Mouse (Mus musculus): Measurements from ENCODE around the gene Kcnd1. TPM values are rescaled to one million over a fixed set of nuclear protein-coding genes. Genes with fewer than 3 reads are reported as not detected.

The Kcnd1 gene
- 5.8 and 6.5 TPM in 2 replicates for polyA plus RNA-seq (2012; rRNA removed)

DNA sequence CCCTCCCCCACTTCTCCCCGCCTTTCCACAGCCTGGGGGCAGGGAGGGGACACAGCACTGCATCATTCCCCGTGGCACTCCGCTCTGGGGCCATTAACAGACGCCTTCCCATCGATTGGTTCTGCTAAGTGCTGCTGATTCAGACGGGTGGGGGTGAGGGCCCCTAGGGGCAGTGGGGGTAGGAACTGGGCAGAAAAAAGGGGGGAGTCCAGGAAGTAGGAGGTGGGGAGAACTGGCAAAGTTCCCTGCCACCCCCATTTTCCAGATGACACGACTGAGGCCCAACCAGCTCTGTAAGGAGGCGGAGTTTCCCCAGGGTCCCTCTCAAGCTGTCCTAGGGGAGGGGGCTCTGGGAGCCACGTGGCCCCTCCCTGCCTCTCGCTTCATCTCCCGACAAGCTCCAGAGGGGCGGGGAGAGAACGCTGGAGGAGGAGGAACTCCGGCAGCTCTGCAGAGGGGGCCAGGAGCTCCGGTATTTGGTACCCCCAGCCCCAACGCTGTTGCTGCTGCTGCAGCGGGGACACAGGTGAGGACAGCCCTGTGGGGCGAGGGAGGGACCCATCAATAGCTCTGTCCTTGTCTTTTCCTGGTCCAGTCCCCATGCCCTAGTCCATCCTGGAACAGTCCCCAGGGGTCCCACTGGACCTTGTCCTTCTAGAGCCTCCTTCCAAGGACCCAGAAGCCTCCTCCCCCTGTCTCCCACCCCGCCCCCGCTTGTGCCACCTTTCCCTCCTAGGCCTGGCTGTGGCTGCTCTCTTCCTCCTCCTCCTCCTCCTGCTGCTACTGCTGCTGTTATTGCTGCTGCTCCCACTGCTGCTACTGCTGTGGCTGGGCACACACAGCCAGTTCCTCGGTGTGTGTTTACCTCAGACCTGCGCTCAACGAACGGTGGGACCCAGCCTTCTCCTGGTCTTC is at the start of gene Kcnd1:
TSS of gene Kcnd1 (plus strand) at position 425 of the 915 bp plus-strand sequence.

DNA sequence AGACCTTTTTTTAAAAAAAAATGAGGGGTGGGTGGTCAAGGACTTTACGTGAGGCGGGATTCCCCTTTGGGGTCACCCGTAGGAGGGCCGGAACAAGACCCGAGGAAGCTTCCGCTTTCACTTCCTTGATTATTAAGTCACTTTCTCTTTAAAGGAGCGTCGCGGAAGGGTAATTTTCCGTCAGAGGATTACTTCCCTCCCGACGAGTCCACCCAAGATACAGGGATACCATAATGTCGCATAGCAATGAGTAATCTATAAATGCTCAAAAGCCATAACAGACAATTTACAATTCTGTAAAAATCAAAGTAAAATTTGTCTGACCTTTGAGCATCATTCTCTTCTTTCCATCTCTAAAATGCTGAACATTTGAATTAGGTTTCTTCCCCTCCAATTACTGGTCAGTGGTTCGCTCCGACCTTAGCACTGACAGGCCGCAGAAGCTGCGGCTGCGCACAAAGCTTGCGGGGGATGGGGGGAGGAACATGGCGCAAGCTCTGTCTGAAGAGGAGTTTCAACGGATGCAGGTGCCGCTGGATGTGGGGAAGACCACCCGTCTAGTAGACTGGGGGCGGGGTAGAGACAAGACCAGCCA is 32.5 kb upstream of the Kcnd1 start, which contains the start of gene Gripap1:
TSS of gene Gripap1 (plus strand) at position 224 of the 595 bp plus-strand sequence.

DNA sequence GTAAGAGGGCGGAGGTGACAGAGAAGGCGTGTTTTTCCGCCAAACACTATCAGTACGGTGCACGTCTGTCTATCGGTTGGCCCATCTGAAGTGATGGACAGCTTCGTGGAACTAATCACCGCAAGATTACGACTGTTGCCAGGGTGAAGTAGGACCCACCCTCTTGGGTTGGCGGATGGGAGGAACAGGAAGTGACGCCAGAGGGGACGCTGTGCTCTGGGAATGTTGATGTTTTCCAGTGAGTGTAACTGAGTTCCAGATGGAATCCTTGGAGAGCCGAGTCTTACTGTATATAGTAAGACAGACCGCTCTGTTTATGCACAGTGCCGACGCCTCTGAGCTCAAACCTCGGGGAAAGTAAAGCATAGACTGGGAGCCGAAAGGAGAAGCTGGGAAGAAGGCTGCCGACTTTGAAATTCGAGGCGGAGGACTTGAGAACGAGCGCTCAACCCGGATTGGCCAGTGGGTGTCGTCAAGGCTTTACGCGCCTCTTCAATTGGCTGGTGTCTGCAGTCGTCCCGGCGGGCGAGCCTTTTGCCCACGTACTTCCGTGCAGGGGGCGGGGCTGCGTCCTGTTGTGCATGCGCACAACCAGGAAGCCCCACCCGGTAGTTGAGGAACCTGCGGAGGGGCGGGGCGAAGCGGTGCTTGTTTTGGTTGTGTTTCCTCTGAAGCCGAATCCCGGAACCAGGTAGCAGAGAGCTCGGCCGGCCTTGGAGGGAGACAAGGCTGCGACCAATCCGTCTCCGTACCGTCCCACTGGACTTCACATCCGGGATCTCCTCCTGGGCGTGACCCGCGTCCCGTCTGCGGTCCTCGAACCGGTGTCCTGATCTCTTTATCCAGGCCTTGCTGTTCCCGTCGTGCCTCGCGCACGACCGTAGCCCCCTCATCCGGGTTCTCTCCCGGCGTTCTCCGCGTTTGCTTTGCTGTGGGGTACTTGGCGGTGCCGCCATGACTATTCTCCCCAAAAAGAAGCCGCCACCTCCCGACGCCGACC is 19.4 kb downstream of the Kcnd1 start, which contains the start of gene Otud5:
TSS of gene Otud5 (plus strand) at position 202 of the 1,000 bp plus-strand sequence.

GRCm38 (mm10) chrX:7878007-7878419 is 55.9 kb downstream of the Kcnd1 start, which contains the start of gene Pim2:
Gene Pim2, plus strand, starts transcription at chrX:7878262.

DNA sequence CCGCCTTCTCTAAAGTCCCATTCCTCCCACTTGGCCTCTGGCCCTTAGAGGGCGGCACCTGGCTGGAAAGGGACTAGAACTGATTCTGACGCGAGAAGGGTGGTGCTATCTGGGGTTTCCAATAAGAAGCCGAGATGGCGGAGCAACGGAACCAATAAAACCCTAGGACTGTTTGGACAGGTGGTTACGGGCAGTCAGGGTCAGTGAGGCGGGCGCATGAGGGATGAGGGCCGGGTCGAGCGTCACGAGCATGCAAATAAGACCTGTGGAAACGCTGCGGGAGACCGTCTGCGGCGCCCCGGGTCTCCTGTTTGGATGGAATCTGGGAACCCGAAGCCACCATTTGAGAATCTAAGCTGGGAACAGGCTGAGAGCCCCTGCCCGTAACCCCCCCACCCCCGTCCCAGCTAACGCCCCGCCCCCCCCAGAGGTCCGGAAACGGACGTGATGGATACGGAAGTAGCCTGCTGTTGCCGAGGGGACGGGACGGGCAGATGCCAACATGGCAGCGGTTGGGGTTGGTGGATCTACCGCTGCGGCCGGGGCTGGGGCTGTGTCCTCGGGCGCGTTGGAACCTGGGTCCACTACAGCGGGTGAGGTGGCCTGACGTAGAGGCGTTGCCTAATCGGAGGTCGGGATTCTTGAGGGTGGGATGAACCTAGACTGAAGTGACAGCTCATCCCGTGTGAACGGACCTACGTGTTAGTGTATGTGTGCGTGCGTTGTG is 61.9 kb downstream of the Kcnd1 start, which contains the start of gene Slc35a2:
TSS of gene Slc35a2 (plus strand) at position 188 of the 727 bp plus-strand sequence.

Other genes with a start within 250 kb of the Kcnd1 start
- 0.03 and 0.13 TPM in 2 replicates for gene Foxp3, start 248.6 kb upstream of the Kcnd1 start, polyA plus RNA-seq (2012; rRNA removed)
- gene Ppp1r3f, start 248.0 kb upstream of the Kcnd1 start, polyA plus RNA-seq (2012; rRNA removed), result 10.0 and 10.6 TPM in 2 replicates
- gene Ccdc22, start 216.8 kb upstream of the Kcnd1 start, polyA plus RNA-seq (2012; rRNA removed), result 30.5 and 31.7 TPM in 2 replicates
- 0.22 and 0.35 TPM in 2 replicates for gene Cacna1f, start 215.2 kb upstream of the Kcnd1 start, polyA plus RNA-seq (2012; rRNA removed)
- 300 and 326 TPM in 2 replicates for gene Syp, start 183.8 kb upstream of the Kcnd1 start, polyA plus RNA-seq (2012; rRNA removed)
- 2.3 and 2.6 TPM in 2 replicates for gene Prickle3, start 165.0 kb upstream of the Kcnd1 start, polyA plus RNA-seq (2012; rRNA removed)
- gene Plp2, start 150.9 kb upstream of the Kcnd1 start, polyA plus RNA-seq (2012; rRNA removed), result 32.6 and 38.3 TPM in 2 replicates
- 0.31 and 0.51 TPM in 2 replicates for gene Magix, start 141.0 kb upstream of the Kcnd1 start, polyA plus RNA-seq (2012; rRNA removed)
- 30.8 and 32.1 TPM in 2 replicates for gene Gpkow, start 125.2 kb upstream of the Kcnd1 start, polyA plus RNA-seq (2012; rRNA removed)
- 43.1 and 49.2 TPM in 2 replicates for gene Wdr45, start 108.0 kb upstream of the Kcnd1 start, polyA plus RNA-seq (2012; rRNA removed)
- 0.35 and 0.49 TPM in 2 replicates for gene Gm45208, start 100.0 kb upstream of the Kcnd1 start, polyA plus RNA-seq (2012; rRNA removed)
- gene Praf2, start 93.8 kb upstream of the Kcnd1 start, polyA plus RNA-seq (2012; rRNA removed), result 110 and 112 TPM in 2 replicates
- gene Ccdc120, start 71.4 kb upstream of the Kcnd1 start, polyA plus RNA-seq (2012; rRNA removed), result 75.3 and 82.4 TPM in 2 replicates
- gene Tfe3, start 59.7 kb upstream of the Kcnd1 start, polyA plus RNA-seq (2012; rRNA removed), result 10.8 and 12.2 TPM in 2 replicates
- gene Gripap1, start 32.5 kb upstream of the Kcnd1 start, polyA plus RNA-seq (2012; rRNA removed), result 82.2 and 88.5 TPM in 2 replicates
- gene Otud5, start 19.1 kb downstream of the Kcnd1 start, polyA plus RNA-seq (2012; rRNA removed), result 37.3 and 40.7 TPM in 2 replicates
- gene Pim2, start 56.0 kb downstream of the Kcnd1 start, polyA plus RNA-seq (2012; rRNA removed), result 23.3 and 24.1 TPM in 2 replicates
- gene Slc35a2, start 61.7 kb downstream of the Kcnd1 start, polyA plus RNA-seq (2012; rRNA removed), result 49.2 and 53.2 TPM in 2 replicates
- 198 and 220 TPM in 2 replicates for gene Pqbp1, start 77.0 kb downstream of the Kcnd1 start, polyA plus RNA-seq (2012; rRNA removed)
- gene Timm17b, start 77.1 kb downstream of the Kcnd1 start, polyA plus RNA-seq (2012; rRNA removed), result 41.4 and 42.9 TPM in 2 replicates
- not detected in 2 replicates for gene Gm10491, start 85.5 kb downstream of the Kcnd1 start, polyA plus RNA-seq (2012; rRNA removed)
- gene Gm10490, start 87.3 kb downstream of the Kcnd1 start, polyA plus RNA-seq (2012; rRNA removed), result not detected in 2 replicates
- 122 and 133 TPM in 2 replicates for gene Pcsk1n, start 97.5 kb downstream of the Kcnd1 start, polyA plus RNA-seq (2012; rRNA removed)
- gene Eras, start 106.3 kb downstream of the Kcnd1 start, polyA plus RNA-seq (2012; rRNA removed), result 0.07 and 0.17 TPM in 2 replicates
- gene Hdac6, start 125.6 kb downstream of the Kcnd1 start, polyA plus RNA-seq (2012; rRNA removed), result 114 and 115 TPM in 2 replicates
- 0.04 TPM in 2 replicates for gene Gata1, start 155.8 kb downstream of the Kcnd1 start, polyA plus RNA-seq (2012; rRNA removed)
- 0.62 and 1.5 TPM in 2 replicates for gene Glod5, start 196.2 kb downstream of the Kcnd1 start, polyA plus RNA-seq (2012; rRNA removed)